Mouse (Mus musculus) right cerebral cortex, adult 18-20 months (tissue): Measurements from ENCODE around the gene Gpc6.

Source experiments
- DNase-seq: peaks from one replicate; pipeline ENCODE4 v3.0.0; 2022; ENCODE audit warnings: mixed read lengths

The Gpc6 gene

GRCm38 (mm10) chr14:116924876-116925601, at the start of gene Gpc6:
Gpc6 (plus strand) TSS chr14:116925315.
- DNase-seq = peak; percentile 87

- DNase-seq = no peak
Measured at GRCm38 (mm10) chr14:116882480-116883044, 42.6 kb upstream of the Gpc6 start.

DNA sequence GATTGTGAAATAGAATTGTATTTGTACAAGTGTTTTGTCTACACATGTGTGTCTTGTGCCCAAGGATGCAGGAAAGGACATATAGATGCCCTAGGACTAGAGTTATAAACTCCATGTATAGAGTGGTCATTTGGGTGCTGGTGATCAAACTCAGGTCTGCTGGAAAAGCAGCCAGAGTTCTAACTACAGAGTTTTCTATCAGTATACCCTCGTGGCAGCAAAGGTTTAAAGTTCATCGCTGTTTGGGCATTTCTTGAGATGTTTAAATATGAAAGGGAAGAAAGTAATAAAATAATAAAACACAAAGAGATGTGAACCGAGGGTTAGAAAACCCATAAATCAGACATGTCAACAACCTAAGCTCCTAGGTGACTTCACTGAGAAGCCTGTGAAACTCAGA, 30.8 kb upstream of the Gpc6 start:
- no peak for DNase-seq

GRCm38 (mm10) chr14:116897971-116898370, 27.1 kb upstream of the Gpc6 start:
- DNase-seq = no peak

DNA sequence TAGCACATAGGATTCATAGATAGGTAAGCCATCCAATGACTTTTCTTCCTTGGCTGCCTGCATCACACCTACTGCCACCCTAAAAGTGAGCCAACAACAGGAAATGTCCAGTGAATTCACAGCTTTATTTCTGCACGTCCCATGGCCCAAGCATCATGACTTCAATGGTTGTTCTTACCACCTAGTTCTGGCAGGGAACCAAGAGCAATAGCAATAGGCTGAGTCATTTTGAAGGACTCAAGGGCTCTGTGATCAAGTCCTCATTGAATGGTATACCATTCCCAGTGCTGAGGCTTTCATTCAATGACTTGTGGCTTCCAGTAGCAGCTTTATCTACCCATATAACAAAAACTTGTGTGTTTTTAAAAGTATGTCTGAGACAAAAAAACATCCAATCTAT, 13.3 kb upstream of the Gpc6 start:
- no peak for DNase-seq

- DNase-seq = no peak
Measured at GRCm38 (mm10) chr14:116916874-116917273, 8.2 kb upstream of the Gpc6 start.

DNA sequence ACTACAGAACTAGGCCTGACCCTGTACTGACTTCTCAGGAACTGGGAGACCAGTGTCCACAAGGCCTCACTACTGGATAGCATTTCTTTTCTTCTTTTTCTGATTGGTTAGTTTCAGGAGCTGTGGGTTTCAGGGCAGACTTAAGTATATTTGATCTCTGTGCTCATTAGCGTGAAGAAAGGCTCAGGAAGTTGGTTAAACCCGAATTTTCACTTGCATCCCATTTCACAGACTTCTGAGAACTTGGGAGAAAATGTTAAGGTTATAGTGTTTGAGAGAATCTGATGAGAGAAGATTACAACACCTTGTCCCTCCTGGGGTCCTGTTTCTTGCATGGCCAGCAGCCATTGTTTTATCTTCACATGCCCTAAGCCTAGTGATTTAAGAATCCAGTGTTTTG, 849 bp upstream of the Gpc6 start:
- DNase-seq = no peak

- DNase-seq = peak; percentile 31
Measured at GRCm38 (mm10) chr14:116925691-116926403, 732 bp downstream of the Gpc6 start.

- DNase-seq = peak; percentile 72
Measured at GRCm38 (mm10) chr14:116926404-116927171, 1.5 kb downstream of the Gpc6 start.

DNA sequence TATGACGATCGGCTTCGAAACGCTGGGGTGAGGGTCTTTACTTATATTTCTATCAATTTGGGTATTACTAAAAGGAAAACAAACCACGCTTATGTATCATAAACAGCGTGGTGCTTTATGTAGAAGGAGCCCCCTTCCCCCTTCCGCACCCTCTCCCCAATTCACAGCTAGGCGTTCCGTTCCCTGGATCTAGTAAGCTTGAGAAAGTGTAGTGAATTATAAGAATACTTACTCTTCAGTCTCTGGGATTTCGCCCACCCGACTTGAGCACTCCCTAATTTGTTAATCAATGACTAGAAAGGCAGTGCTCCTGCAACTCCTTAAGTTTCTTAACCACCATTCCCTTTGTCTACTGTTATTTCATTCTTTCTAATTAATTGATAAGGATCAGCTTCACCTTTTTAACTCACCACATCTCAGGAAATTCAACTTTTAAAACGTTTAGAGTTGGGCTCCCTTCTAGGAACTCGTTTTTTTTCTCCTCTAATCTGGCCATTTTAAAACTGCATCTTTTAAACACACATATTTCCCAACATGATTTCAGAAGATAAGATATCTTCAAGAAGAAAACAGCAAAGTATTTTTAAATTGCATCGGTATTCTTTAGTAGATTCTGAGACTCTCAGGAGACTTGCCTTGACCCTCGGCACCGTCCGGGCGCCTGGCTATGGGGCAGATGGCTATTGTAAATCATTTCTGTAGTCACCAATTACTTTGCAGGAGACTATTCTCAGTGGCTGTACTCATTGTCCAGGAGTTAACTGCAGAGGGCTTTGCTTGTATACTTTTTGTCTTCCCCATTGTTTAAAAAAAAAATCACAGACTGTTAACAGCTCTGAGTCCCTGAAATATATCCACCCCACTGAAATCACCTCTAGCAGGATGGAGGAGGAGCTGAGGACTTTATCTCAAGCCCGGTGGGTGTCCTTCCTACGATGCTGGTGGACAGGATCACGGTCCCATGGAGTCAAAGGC, 2.5 kb downstream of the Gpc6 start:
- no peak for DNase-seq

GRCm38 (mm10) chr14:116928395-116928794, 3.3 kb downstream of the Gpc6 start:
- no peak for DNase-seq

- no peak for DNase-seq
Measured at GRCm38 (mm10) chr14:116928796-116929529, 3.8 kb downstream of the Gpc6 start.

GRCm38 (mm10) chr14:116933825-116934224, 8.7 kb downstream of the Gpc6 start:
- DNase-seq = no peak

- DNase-seq = peak; percentile 49
Measured at GRCm38 (mm10) chr14:116937910-116938560, 12.9 kb downstream of the Gpc6 start.

DNA sequence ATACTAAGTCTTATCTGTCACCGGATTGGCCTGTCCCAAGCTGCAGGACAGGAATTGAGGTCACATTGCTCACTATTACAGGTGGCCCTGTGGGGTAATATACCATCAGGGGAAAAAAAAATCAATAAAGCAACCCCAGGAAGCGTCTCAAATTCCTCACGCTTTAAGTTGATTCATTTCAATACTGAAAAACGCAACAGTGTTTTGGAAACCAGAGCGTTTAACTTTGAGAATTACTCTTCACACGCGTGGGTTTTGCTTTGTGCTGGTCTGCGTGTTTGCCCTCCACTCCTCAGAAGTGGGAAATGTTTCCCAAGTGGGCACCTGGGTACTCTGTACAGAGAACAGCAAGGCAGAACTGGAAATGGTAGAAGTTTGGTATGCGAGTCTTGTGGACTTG, 13.6 kb downstream of the Gpc6 start:
- DNase-seq = no peak

- no peak for DNase-seq
Measured at GRCm38 (mm10) chr14:116939561-116939960, 14.4 kb downstream of the Gpc6 start.

- no peak for DNase-seq
Measured at GRCm38 (mm10) chr14:116941772-116942171, 16.7 kb downstream of the Gpc6 start.

GRCm38 (mm10) chr14:116943751-116944150, 18.6 kb downstream of the Gpc6 start:
- DNase-seq = no peak

DNA sequence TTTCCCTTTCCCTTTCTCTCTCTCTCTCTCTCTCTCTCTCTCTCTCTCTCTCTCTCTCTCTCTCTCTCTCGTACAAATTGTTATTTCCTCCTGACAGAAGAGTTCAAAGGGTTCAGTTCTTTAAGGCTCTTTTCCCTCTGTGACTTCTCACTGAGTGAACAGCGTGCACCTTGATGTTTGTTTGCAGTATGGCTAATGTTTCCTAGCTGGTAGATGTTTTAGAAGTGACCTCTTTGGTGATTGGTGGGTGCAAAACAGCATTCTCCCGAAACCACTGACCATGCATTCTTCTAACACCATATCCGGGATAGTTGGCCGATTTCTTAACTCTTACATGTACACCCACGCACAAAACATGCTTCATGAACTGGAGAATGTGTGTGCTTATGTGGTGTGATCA, 20.9 kb downstream of the Gpc6 start:
- DNase-seq = no peak

- no peak for DNase-seq
Measured at GRCm38 (mm10) chr14:116947461-116947860, 22.3 kb downstream of the Gpc6 start.
